Mouse (Mus musculus) thymus, adult 2 months (tissue): Measurements from ENCODE around the gene 1700006A11Rik. TPM values are rescaled to one million over a fixed set of nuclear protein-coding genes. Genes with fewer than 3 reads are reported as not detected.

ENCODE experiments used
- DNase-seq: peaks from one replicate; pipeline ENCODE4 v3.0.0; 2021
- H3K27ac ChIP-seq: fragments of 200-500 bp; 2 replicates; pipeline ENCODE4 v1.5.1; 2012; ENCODE audit warnings: low read length, control low read depth; ENCODE audit not compliant: control insufficient read depth, insufficient read depth
- H3K27me3 ChIP-seq: fragments of 200-500 bp; 2 replicates; pipeline ENCODE4 v1.6.1; 2012; ENCODE audit warnings: mild to moderate bottlenecking, low read length, moderate library complexity, mixed read lengths; ENCODE audit not compliant: control insufficient read depth, insufficient read depth
- H3K36me3 ChIP-seq: fragments of 200-500 bp; 2 replicates; pipeline ENCODE4 v1.6.1; 2012; ENCODE audit warnings: mild to moderate bottlenecking, low read length, moderate library complexity; ENCODE audit not compliant: control insufficient read depth, insufficient read depth
- H3K4me1 ChIP-seq: fragments of 200-500 bp; replicated peaks from 2 replicates; pipeline ENCODE4 v1.6.1; 2012; ENCODE audit warnings: low read length; ENCODE audit not compliant: control insufficient read depth, insufficient read depth
- H3K4me3 ChIP-seq: fragments of 200-500 bp; 2 replicates; pipeline ENCODE4 v1.5.1; 2012; ENCODE audit warnings: mild to moderate bottlenecking, low read length, control low read depth, moderate library complexity; ENCODE audit not compliant: control insufficient read depth, insufficient read depth
- CTCF ChIP-seq: fragments of 200-500 bp; IDR thresholded peaks from 2 replicates; pipeline ENCODE4 v1.5.1; 2012; ENCODE audit warnings: mild to moderate bottlenecking, control low read depth, low read length, moderate library complexity, borderline replicate concordance; ENCODE audit not compliant: control insufficient read depth, poor library complexity, insufficient read depth; ENCODE audit errors: extremely low read depth
- POLR2A ChIP-seq: fragments of 200-500 bp; IDR thresholded peaks from 2 replicates; pipeline ENCODE4 v1.6.1; 2012; ENCODE audit warnings: mild to moderate bottlenecking, low read length, control low read depth, moderate library complexity; ENCODE audit not compliant: control insufficient read depth, poor library complexity, insufficient read depth; ENCODE audit errors: extremely low read depth
- WGBS: fragments of 180-500 bp; shearing (Covaris S2); methylation state at CpG from one replicate; pipeline ENCODE4 v1.1.7; 2018; 5-methylcytosine and 5-hydroxymethylcytosine counted together
- polyA plus RNA-seq: library from polyadenylated mRNA; depleted of rRNA; stranded (reverse); fragments of >200 nt; gene quantifications from 2 replicates; pipeline ENCODE4 v1.2.3, GENCODE M21; 2012; rRNA removed

Gene 1700006A11Rik
- polyA plus RNA-seq, 1 experiment: not detected

DNA sequence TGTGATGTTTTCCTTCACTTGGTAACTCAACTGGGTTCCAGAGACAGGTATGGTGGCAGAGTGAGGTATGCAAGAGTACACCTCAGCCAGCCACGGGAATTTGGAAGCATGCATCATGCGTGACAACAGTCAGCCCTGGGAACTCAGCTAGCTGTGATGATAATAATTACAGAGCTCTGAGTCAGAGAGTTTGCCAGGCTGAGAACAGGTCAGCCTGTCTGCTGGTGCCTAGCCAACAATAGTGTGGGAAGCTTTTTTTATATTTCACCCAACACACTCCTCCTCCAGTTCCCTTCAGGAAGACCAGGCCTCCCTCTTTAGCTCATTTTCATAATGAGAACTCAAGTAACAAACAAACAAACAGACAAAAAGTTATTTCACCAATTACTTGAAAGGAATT is 53.8 kb downstream of the 1700006A11Rik start:
- Histone ChIP-seq H3K36me3 (no peaks in the 10 kb centered on the region), H3K4me3 (no peak overlapping the region), H3K27ac (no peak overlapping the region), H3K4me1 (no peaks in the 10 kb centered on the region), H3K27me3 (no peaks in the 10 kb centered on the region)
- TF ChIP-seq POLR2A (no peak), CTCF (no peak)
- no peak for DNase-seq
- 80% methylated on average over 2 of the region's 2 CpGs for WGBS

DNA sequence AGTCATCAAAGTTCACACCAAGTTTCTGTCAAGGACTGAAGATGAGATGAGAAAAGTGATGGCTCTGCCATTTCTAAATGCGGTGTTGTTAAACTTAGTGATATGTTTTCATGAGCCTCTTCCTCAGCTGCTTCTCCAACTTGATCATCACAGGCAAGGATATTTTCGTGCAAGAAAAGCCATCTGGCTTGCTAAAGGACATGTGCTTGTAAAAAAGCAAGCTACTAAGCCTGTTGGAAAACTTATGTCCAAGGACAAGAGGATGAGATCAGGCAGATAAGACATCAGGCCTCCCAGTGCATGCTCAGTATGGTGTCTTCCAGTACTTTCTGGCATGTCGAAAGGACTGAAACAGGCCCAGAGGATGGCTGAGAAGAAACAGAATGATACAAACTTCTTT is 68.3 kb downstream of the 1700006A11Rik start:
- H3K27me3 ChIP-seq: no peaks in the 10 kb centered on the region
- H3K27ac ChIP-seq: no peak overlapping the region
- TF ChIP-seq POLR2A (no peak), CTCF (no peak)
- no peaks in the 10 kb centered on the region for H3K4me1 ChIP-seq
- no peaks in the 10 kb centered on the region for H3K36me3 ChIP-seq
- WGBS: 84% methylated on average over 3 of the region's 3 CpGs
- no peak overlapping the region for H3K4me3 ChIP-seq
- no peak for DNase-seq

Other genes starting within 250 kb of the 1700006A11Rik start
- 0.03 TPM in 2 replicates for gene Tram1l1, start 105.2 kb downstream of the 1700006A11Rik start, polyA plus RNA-seq
- gene 1700003H04Rik, start 155.1 kb upstream of the 1700006A11Rik start, polyA plus RNA-seq: not detected in 2 replicates